Mouse (Mus musculus): ENCODE data around the gene Sirt1. TPM values are rescaled to one million over a fixed set of nuclear protein-coding genes. Genes with fewer than 3 reads are reported as not detected.

Gene Sirt1
- polyA plus RNA-seq, 1 experiment from 2014 or later = 5.2 TPM

GRCm38 (mm10) chr10:63338914-63339643, 42.4 kb downstream of the Sirt1 start:
- Histone ChIP-seq H3K36me3 (peaks cover 12% of the 10 kb centered on the region; the same call in 1 of the 2 replicates), H3K27ac (peak overlapping the region; percentile 97), H3K27me3 (ENCODE audit: insufficient read depth, poor library complexity, severe bottlenecking) (no peaks in the 10 kb centered on the region), H3K4me1 (peaks cover 17% of the 10 kb centered on the region), H3K4me3 (peak overlapping the region; percentile 86), H3K9me3 (no peaks in the 10 kb centered on the region)
- WGBS = under 1% methylated on average over 55 of the region's 74 CpGs
- DNase-seq (ENCODE audit: low spot score) = peak; percentile 94

- Histone ChIP-seq H3K9me3 (no peaks in the 10 kb centered on the region), H3K36me3 (peaks cover 20% of the 10 kb centered on the region), H3K27me3 (ENCODE audit: insufficient read depth, poor library complexity, severe bottlenecking) (no peaks in the 10 kb centered on the region), H3K4me1 (peaks cover 17% of the 10 kb centered on the region), H3K4me3 (peak overlapping the region; percentile 86), H3K27ac (peak overlapping the region; percentile 97)
- peak; percentile 80 for DNase-seq (ENCODE audit: low spot score)
- 4% methylated on average over 110 of the region's 113 CpGs for whole genome bisulfite sequencing
Observed at GRCm38 (mm10) chr10:63337951-63338836, 43.3 kb downstream of the Sirt1 start.

- Histone ChIP-seq H3K36me3 (peaks cover 28% of the 10 kb centered on the region), H3K4me1 (peaks cover 17% of the 10 kb centered on the region), H3K27me3 (ENCODE audit: insufficient read depth, poor library complexity, severe bottlenecking) (no peaks in the 10 kb centered on the region), H3K4me3 (peak overlapping the region; percentile 86), H3K9me3 (no peaks in the 10 kb centered on the region), H3K27ac (no peak overlapping the region)
- no peak for DNase-seq (ENCODE audit: low spot score)
- 33% methylated on average over 5 of the region's 5 CpGs for WGBS
Observed at GRCm38 (mm10) chr10:63337326-63337725, 44.2 kb downstream of the Sirt1 start.

GRCm38 (mm10) chr10:63336901-63337300, 44.6 kb downstream of the Sirt1 start:
- Histone ChIP-seq H3K36me3 (peaks cover 31% of the 10 kb centered on the region), H3K27me3 (ENCODE audit: insufficient read depth, poor library complexity, severe bottlenecking) (no peaks in the 10 kb centered on the region), H3K4me1 (peaks cover 17% of the 10 kb centered on the region), H3K4me3 (peak overlapping the region; percentile 86), H3K27ac (no peak overlapping the region), H3K9me3 (no peaks in the 10 kb centered on the region)
- DNase-seq (ENCODE audit: low spot score) = no peak
- 50% methylated on average over 13 of the region's 13 CpGs for WGBS

- Histone ChIP-seq H3K9me3 (no peaks in the 10 kb centered on the region), H3K4me3 (no peak overlapping the region), H3K27ac (no peak overlapping the region), H3K4me1 (no peaks in the 10 kb centered on the region), H3K27me3 (ENCODE audit: insufficient read depth, poor library complexity, severe bottlenecking) (no peaks in the 10 kb centered on the region), H3K36me3 (peaks cover 77% of the 10 kb centered on the region)
- no peak for DNase-seq (ENCODE audit: low spot score)
- WGBS = 86% methylated on average over 1 of the region's 1 CpGs
Observed at GRCm38 (mm10) chr10:63327091-63327490, 54.4 kb downstream of the Sirt1 start.

- peaks cover 75% of the 10 kb centered on the region for H3K36me3 ChIP-seq
- H3K4me3 ChIP-seq = no peak overlapping the region
- WGBS = 93% methylated on average over 1 of the region's 1 CpGs
- no peaks in the 10 kb centered on the region for H3K9me3 ChIP-seq
- DNase-seq (ENCODE audit: low spot score) = no peak
- no peaks in the 10 kb centered on the region for H3K4me1 ChIP-seq
- H3K27ac ChIP-seq = no peak overlapping the region
- H3K27me3 ChIP-seq (ENCODE audit: insufficient read depth, poor library complexity, severe bottlenecking) = no peaks in the 10 kb centered on the region
Observed at GRCm38 (mm10) chr10:63313726-63314125, 67.8 kb downstream of the Sirt1 start.

- peak; percentile 89 for DNase-seq (ENCODE audit: low spot score)
- 43% methylated on average over 10 of the region's 10 CpGs for WGBS
- no peaks in the 10 kb centered on the region for H3K27me3 ChIP-seq (ENCODE audit: insufficient read depth, poor library complexity, severe bottlenecking)
- H3K9me3 ChIP-seq = no peaks in the 10 kb centered on the region
- peaks cover 78% of the 10 kb centered on the region for H3K36me3 ChIP-seq
- H3K4me3 ChIP-seq = no peak overlapping the region
- no peak overlapping the region for H3K27ac ChIP-seq
- H3K4me1 ChIP-seq = no peaks in the 10 kb centered on the region
Observed at GRCm38 (mm10) chr10:63308582-63309366, 72.7 kb downstream of the Sirt1 start.

GRCm38 (mm10) chr10:63302356-63302755, 79.1 kb downstream of the Sirt1 start:
- H3K27ac ChIP-seq = no peak overlapping the region
- WGBS = 94% methylated on average over 2 of the region's 2 CpGs
- no peaks in the 10 kb centered on the region for H3K27me3 ChIP-seq (ENCODE audit: insufficient read depth, poor library complexity, severe bottlenecking)
- no peak for DNase-seq (ENCODE audit: low spot score)
- no peaks in the 10 kb centered on the region for H3K9me3 ChIP-seq
- no peak overlapping the region for H3K4me3 ChIP-seq
- H3K4me1 ChIP-seq = no peaks in the 10 kb centered on the region
- H3K36me3 ChIP-seq = peaks cover 85% of the 10 kb centered on the region

GRCm38 (mm10) chr10:63282846-63283245, 98.7 kb downstream of the Sirt1 start:
- DNase-seq (ENCODE audit: low spot score) = no peak
- H3K36me3 ChIP-seq = peaks cover 70% of the 10 kb centered on the region

GRCm38 (mm10) chr10:63282417-63282816, 99.1 kb downstream of the Sirt1 start:
- 85% methylated on average over 4 of the region's 4 CpGs for WGBS
- peaks cover 70% of the 10 kb centered on the region for H3K36me3 ChIP-seq
- no peaks in the 10 kb centered on the region for H3K4me1 ChIP-seq
- DNase-seq (ENCODE audit: low spot score) = no peak
- no peak overlapping the region for H3K4me3 ChIP-seq
- no peaks in the 10 kb centered on the region for H3K27me3 ChIP-seq (ENCODE audit: insufficient read depth, poor library complexity, severe bottlenecking)
- no peaks in the 10 kb centered on the region for H3K9me3 ChIP-seq
- H3K27ac ChIP-seq = no peak overlapping the region

More at GRCm38 (mm10) chr10:63282846-63283245, 98.7 kb downstream of the Sirt1 start:
- H3K4me1 ChIP-seq = no peaks in the 10 kb centered on the region
- no peaks in the 10 kb centered on the region for H3K9me3 ChIP-seq
- H3K4me3 ChIP-seq = no peak overlapping the region
- no peaks in the 10 kb centered on the region for H3K27me3 ChIP-seq (ENCODE audit: insufficient read depth, poor library complexity, severe bottlenecking)
- no peak overlapping the region for H3K27ac ChIP-seq
- WGBS = 76% methylated on average over 7 of the region's 7 CpGs

- no peak overlapping the region for H3K27ac ChIP-seq
- H3K4me1 ChIP-seq = no peaks in the 10 kb centered on the region
- no peaks in the 10 kb centered on the region for H3K9me3 ChIP-seq
- WGBS = 99% methylated on average over 3 of the region's 3 CpGs
- no peak overlapping the region for H3K4me3 ChIP-seq
- H3K36me3 ChIP-seq = peaks cover 63% of the 10 kb centered on the region
- H3K27me3 ChIP-seq (ENCODE audit: insufficient read depth, poor library complexity, severe bottlenecking) = no peaks in the 10 kb centered on the region
- no peak for DNase-seq (ENCODE audit: low spot score)
Observed at GRCm38 (mm10) chr10:63279851-63280250, 101.7 kb downstream of the Sirt1 start.

GRCm38 (mm10) chr10:63277010-63277409, 104.5 kb downstream of the Sirt1 start:
- peaks cover 65% of the 10 kb centered on the region for H3K36me3 ChIP-seq

More at GRCm38 (mm10) chr10:63277010-63277409, 104.5 kb downstream of the Sirt1 start:
- Histone ChIP-seq H3K9me3 (no peaks in the 10 kb centered on the region), H3K27me3 (ENCODE audit: insufficient read depth, poor library complexity, severe bottlenecking) (no peaks in the 10 kb centered on the region), H3K4me3 (no peak overlapping the region), H3K27ac (no peak overlapping the region), H3K4me1 (no peaks in the 10 kb centered on the region)
- DNase-seq (ENCODE audit: low spot score) = peak; percentile 81
- 79% methylated on average over 3 of the region's 3 CpGs for WGBS
